Mouse (Mus musculus): ENCODE results near the gene Chchd6. TPM values are rescaled to one million over a fixed set of nuclear protein-coding genes. Genes with fewer than 3 reads are reported as not detected.

The Chchd6 gene
- total and polyA plus RNA-seq, 3 experiments, result 49.5 to 74.7 TPM; not detected in 1

DNA sequence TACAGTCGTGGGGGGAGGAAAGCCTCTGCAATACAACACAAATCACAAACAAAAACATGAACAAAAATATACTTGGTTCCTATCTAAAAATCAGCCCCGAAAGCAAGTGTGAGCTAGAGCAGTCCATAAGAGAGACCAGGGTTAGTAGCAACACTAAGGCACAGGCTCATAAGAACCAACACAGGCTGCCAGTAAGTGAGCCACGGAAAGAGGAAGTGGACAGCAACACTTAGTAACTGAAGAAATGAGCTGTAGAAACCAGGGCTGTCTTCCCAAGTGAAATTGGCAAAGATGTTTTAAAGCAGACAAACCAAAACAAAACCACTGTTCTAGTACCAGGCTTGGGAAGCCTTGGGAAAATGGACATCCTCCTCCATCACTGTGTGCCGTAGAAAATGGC lies 197.5 kb downstream of the Chchd6 start:
- H3K9me3 ChIP-seq (replicated peaks; ENCODE audit: insufficient read depth, low read length), result no peaks in the 10 kb centered on the region
- peaks cover 0 to 5% of the 10 kb centered on the region in 2 experiments; a peak in 2 of 4 replicates for H3K36me3 ChIP-seq (ENCODE audit: control insufficient read depth in 1 of 2, insufficient read depth in 2 of 2, low read length in 2 of 2)
- TF ChIP-seq ELF1 (IDR thresholded peaks at IDR 0.05; ENCODE audit: low read depth, low read length), result peak; percentile 28; the same call in 1 of the 2 replicates
- TF ChIP-seq TCF12 (IDR thresholded peaks at IDR 0.05; ENCODE audit: low read depth, low read length), result no peak
- TF ChIP-seq MYB (IDR thresholded peaks at IDR 0.05; ENCODE audit: low read depth, low read length), result no peak
- no peak for TF ChIP-seq EP300 (IDR thresholded peaks at IDR 0.05; ENCODE audit: low read depth in 1 of 2, low read length in 2 of 2)
- TF ChIP-seq GABPA (IDR thresholded peaks at IDR 0.05; ENCODE audit: low read depth, low read length), result no peak
- H3K27ac ChIP-seq (ENCODE audit: control insufficient read depth, low read depth, low read length), result peak overlapping the region; percentile 27; the same call in 1 of the 2 replicates
- peaks cover 2 to 3% of the 10 kb centered on the region in 2 experiments; a peak in 2 of 4 replicates for H3K4me1 ChIP-seq (ENCODE audit: control insufficient read depth in 1 of 2, insufficient read depth in 2 of 2, low read length in 2 of 2)
- H3K4me3 ChIP-seq (ENCODE audit: control insufficient read depth in 1 of 2, insufficient read depth in 1 of 2, low read depth in 2 of 2, low read length in 2 of 2), result no peak overlapping the region
- no peaks in the 10 kb centered on the region for H3K27me3 ChIP-seq (ENCODE audit: control insufficient read depth in 1 of 2, insufficient read depth in 2 of 2, low read length in 2 of 2)
- DNase-seq (ENCODE audit: low read depth, low spot score), result peak; percentile 84
- H3K79me2 ChIP-seq (ENCODE audit: control insufficient read depth, insufficient read depth, low read length, poor library complexity), result no peaks in the 10 kb centered on the region
- H3K9ac ChIP-seq (ENCODE audit: control insufficient read depth, low read depth, low read length, poor library complexity, severe bottlenecking), result peak overlapping the region; percentile 28

DNA sequence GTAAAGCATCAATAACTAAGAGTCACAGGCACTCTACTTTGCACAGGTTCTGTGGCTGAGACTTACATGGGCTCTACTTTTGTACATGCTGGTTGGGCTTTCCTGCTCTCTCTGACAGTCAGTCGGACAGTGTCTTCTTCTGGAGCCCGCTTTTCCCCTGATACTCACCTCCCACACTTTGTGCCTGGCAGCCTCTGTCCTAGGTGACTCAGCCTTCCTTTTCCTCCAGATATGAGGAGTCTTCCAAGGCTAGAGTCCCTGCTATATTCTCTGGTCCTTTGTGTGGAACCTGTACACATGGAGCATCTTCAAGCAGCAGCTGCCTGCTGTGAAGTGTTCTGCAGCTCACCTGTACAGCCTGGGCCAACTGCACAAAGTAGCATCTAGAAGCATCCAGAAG lies 201.6 kb downstream of the Chchd6 start:
- Histone ChIP-seq H3K9ac (ENCODE audit: control insufficient read depth, low read depth, low read length, poor library complexity, severe bottlenecking) (no peak overlapping the region), H3K9me3 (replicated peaks; ENCODE audit: insufficient read depth, low read length) (no peaks in the 10 kb centered on the region), H3K27me3 (ENCODE audit: control insufficient read depth in 1 of 2, insufficient read depth in 2 of 2, low read length in 2 of 2) (no peaks in the 10 kb centered on the region), H3K79me2 (ENCODE audit: control insufficient read depth, insufficient read depth, low read length, poor library complexity) (no peaks in the 10 kb centered on the region), H3K27ac (ENCODE audit: control insufficient read depth, low read depth, low read length) (no peak overlapping the region), H3K4me3 (ENCODE audit: control insufficient read depth in 1 of 2, insufficient read depth in 1 of 2, low read depth in 2 of 2, low read length in 2 of 2) (no peak overlapping the region), H3K36me3 (ENCODE audit: control insufficient read depth in 1 of 2, insufficient read depth in 2 of 2, low read length in 2 of 2) (peaks cover 0 to 5% of the 10 kb centered on the region in 2 experiments; a peak in 2 of 4 replicates), H3K4me1 (ENCODE audit: control insufficient read depth in 1 of 2, insufficient read depth in 2 of 2, low read length in 2 of 2) (peaks cover 2 to 3% of the 10 kb centered on the region in 2 experiments; a peak in 2 of 4 replicates)
- DNase-seq (ENCODE audit: low read depth, low spot score), result no peak
- no peak for TF ChIP-seq BHLHE40 (IDR thresholded peaks at IDR 0.05; ENCODE audit: borderline replicate concordance, low read depth, low read length)
- no peak for TF ChIP-seq USF2 (IDR thresholded peaks at IDR 0.05; ENCODE audit: borderline replicate concordance in 1 of 2, insufficient read depth in 1 of 2, low read depth in 1 of 2, low read length in 2 of 2)
- no peak for TF ChIP-seq CTCF (IDR thresholded peaks at IDR 0.05 in 2 of 3, conservative IDR thresholded peaks at IDR 0.05 in 1 of 3; ENCODE audit: control insufficient read depth in 1 of 3, insufficient read depth in 1 of 3, low read depth in 2 of 3, low read length in 3 of 3, poor library complexity in 1 of 3, severe bottlenecking in 1 of 3)
- TF ChIP-seq MAFK (IDR thresholded peaks at IDR 0.05; ENCODE audit: borderline replicate concordance, low read depth, low read length), result no peak
- no peak for TF ChIP-seq POLR2A (IDR thresholded peaks at IDR 0.05; ENCODE audit: control insufficient read depth in 1 of 2, insufficient read depth in 1 of 2, low read depth in 1 of 2, low read length in 2 of 2, poor library complexity in 1 of 2)
- no peak for TF ChIP-seq SMC3 (IDR thresholded peaks at IDR 0.05; ENCODE audit: low read depth, low read length)
- TF ChIP-seq EP300 (IDR thresholded peaks at IDR 0.05; ENCODE audit: low read depth in 1 of 2, low read length in 2 of 2), result no peak
- no peak for TF ChIP-seq POLR2AphosphoS5 (IDR thresholded peaks at IDR 0.05; ENCODE audit: borderline replicate concordance, low read depth, low read length)
- no peak for TF ChIP-seq CHD2 (IDR thresholded peaks at IDR 0.05; ENCODE audit: low read length)
- TF ChIP-seq RAD21 (IDR thresholded peaks at IDR 0.05; ENCODE audit: low read depth, low read length), result no peak
- TF ChIP-seq RCOR1 (IDR thresholded peaks at IDR 0.05; ENCODE audit: low read depth, low read length), result no peak
- no peak for TF ChIP-seq JUND (IDR thresholded peaks at IDR 0.05; ENCODE audit: low read depth, low read length)
- no peak for TF ChIP-seq ETS1 (IDR thresholded peaks at IDR 0.05; ENCODE audit: low read depth, low read length)
- no peak for TF ChIP-seq MYB (IDR thresholded peaks at IDR 0.05; ENCODE audit: low read depth, low read length)
- TF ChIP-seq ELF1 (IDR thresholded peaks at IDR 0.05; ENCODE audit: low read depth, low read length), result no peak
- TF ChIP-seq ZMIZ1 (IDR thresholded peaks at IDR 0.05; ENCODE audit: low read depth, low read length), result no peak

All from MEL (cell line).